Mouse (Mus musculus): Measurements from ENCODE around the gene Kcnk1. TPM values are rescaled to one million over a fixed set of nuclear protein-coding genes. Genes with fewer than 3 reads are reported as not detected.

Kcnk1 gene
- polyA plus RNA-seq, 1 experiment from 2014 or later: 21.4 TPM

- Histone ChIP-seq H3K4me2 (ENCODE audit: low read length) (no peak overlapping the region), H3K27ac (ENCODE audit: low read length) (no peak overlapping the region), H3K4me3 (ENCODE audit: low read depth, low read length) (no peak overlapping the region), H3K4me1 (ENCODE audit: control insufficient read depth, insufficient read depth, low read length) (peaks cover 12% of the 10 kb centered on the region), H3K9ac (ENCODE audit: low read depth, low read length) (no peak overlapping the region), H3K27me3 (ENCODE audit: control insufficient read depth, insufficient read depth, low read depth, low read length) (no peaks in the 10 kb centered on the region; the same call in 1 of the 2 replicates), H3K36me3 (ENCODE audit: control insufficient read depth, insufficient read depth, low read length) (no peaks in the 10 kb centered on the region), H3K9me3 (replicated peaks; ENCODE audit: control insufficient read depth, low read length, poor library complexity, severe bottlenecking) (no peaks in the 10 kb centered on the region)
- ATAC-seq: no peak
- WGBS: 14% methylated on average over 10 of the region's 10 CpGs
These were observed 80.4 kb downstream of the Kcnk1 start for GRCm38 (mm10) chr8:126075400-126075799.

Other genes starting within 250 kb of the Kcnk1 start
- gene Pcnx2, start 96.9 kb upstream of the Kcnk1 start, polyA plus RNA-seq (2015; fragmentation: Nextera tagmentation; extraction: Ambion mirVana): 6.3 and 6.4 TPM in 2 replicates
- 0.68 and 0.99 TPM in 2 replicates for gene Map3k21, start 84.7 kb upstream of the Kcnk1 start, polyA plus RNA-seq (2015; fragmentation: Nextera tagmentation; extraction: Ambion mirVana)

Data from midbrain, embryonic 16.5 days (tissue).